Mouse (Mus musculus) brain, embryonic 14.5 days (tissue): Measurements from ENCODE around the gene Ccer2. TPM values are rescaled to one million over a fixed set of nuclear protein-coding genes. Genes with fewer than 3 reads are reported as not detected.

Experiments
- DNase-seq: peaks from one replicate; pipeline ENCODE4 v3.0.0-alpha.2; 2011; ENCODE audit warnings: low read depth
- CTCF ChIP-seq: fragments of 200-500 bp; IDR thresholded peaks from 2 replicates; pipeline ENCODE4 v1.5.1; 2012; ENCODE audit warnings: inconsistent platforms, mild to moderate bottlenecking, moderate library complexity, borderline replicate concordance; ENCODE audit not compliant: insufficient read depth, insufficient read length; ENCODE audit errors: extremely low read depth
- POLR2A ChIP-seq: fragments of 200-500 bp; IDR thresholded peaks from 2 replicates; pipeline ENCODE4 v1.6.1; 2012; ENCODE audit warnings: mild to moderate bottlenecking, inconsistent platforms, borderline replicate concordance; ENCODE audit not compliant: poor library complexity, insufficient read depth, insufficient read length, severe bottlenecking; ENCODE audit errors: extremely low read depth
- polyA plus RNA-seq: library from polyadenylated mRNA; depleted of rRNA; stranded (reverse); fragments of >200 nt; gene quantifications from 2 replicates; pipeline ENCODE4 v1.2.3, GENCODE M21; 2012; rRNA removed

Ccer2 gene
- polyA plus RNA-seq = 0.33 TPM in 1 of 2 replicates, not detected in the other

GRCm38 (mm10) chr7:28756079-28756478, at the start of gene Ccer2:
TSS of gene Ccer2 (plus strand) at chr7:28756174.
- no peak for DNase-seq
- no peak for TF ChIP-seq CTCF
- TF ChIP-seq POLR2A = no peak

- TF ChIP-seq POLR2A (no peak), CTCF (no peak)
- DNase-seq = no peak
Observed at GRCm38 (mm10) chr7:28709454-28709853, 46.5 kb upstream of the Ccer2 start.

- TF ChIP-seq CTCF (0 out of 2 replicates have a peak, but pooled peaks have one; percentile 12), POLR2A (no peak)
- no peak for DNase-seq
Observed at GRCm38 (mm10) chr7:28710962-28711361, 45.0 kb upstream of the Ccer2 start.

- no peak for DNase-seq
- no peak for TF ChIP-seq CTCF
- TF ChIP-seq POLR2A = no peak
Observed at GRCm38 (mm10) chr7:28714667-28715066, 41.3 kb upstream of the Ccer2 start.

GRCm38 (mm10) chr7:28715598-28715997, 40.4 kb upstream of the Ccer2 start:
- DNase-seq = no peak
- TF ChIP-seq POLR2A (no peak), CTCF (peak; percentile 10; the same call in 1 of the 2 replicates)

GRCm38 (mm10) chr7:28716590-28717281, 39.2 kb upstream of the Ccer2 start, which contains the start of gene Fbxo17:
TSS of gene Fbxo17 (plus strand) at chr7:28716804.
- DNase-seq = peak; percentile 67
- TF ChIP-seq CTCF (no peak), POLR2A (no peak)

- TF ChIP-seq CTCF (no peak), POLR2A (no peak)
- DNase-seq = no peak
Observed at GRCm38 (mm10) chr7:28717726-28718125, 38.2 kb upstream of the Ccer2 start.

GRCm38 (mm10) chr7:28719159-28719558, 36.8 kb upstream of the Ccer2 start:
- no peak for DNase-seq
- no peak for TF ChIP-seq CTCF
- TF ChIP-seq POLR2A = no peak

GRCm38 (mm10) chr7:28719650-28720049, 36.3 kb upstream of the Ccer2 start:
- no peak for DNase-seq
- TF ChIP-seq POLR2A (no peak), CTCF (no peak)

- TF ChIP-seq POLR2A (no peak), CTCF (no peak)
- no peak for DNase-seq
Observed at GRCm38 (mm10) chr7:28720753-28721537, 35.0 kb upstream of the Ccer2 start.

- no peak for DNase-seq
- TF ChIP-seq CTCF = peak; percentile 23; the same call in 1 of the 2 replicates
- no peak for TF ChIP-seq POLR2A
Observed at GRCm38 (mm10) chr7:28722079-28722478, 33.9 kb upstream of the Ccer2 start.

GRCm38 (mm10) chr7:28724613-28725012, 31.4 kb upstream of the Ccer2 start:
- DNase-seq = no peak
- no peak for TF ChIP-seq POLR2A
- TF ChIP-seq CTCF = no peak

- TF ChIP-seq POLR2A (no peak), CTCF (peak; percentile 92)
Observed at GRCm38 (mm10) chr7:28726600-28726999, 29.4 kb upstream of the Ccer2 start.

More at GRCm38 (mm10) chr7:28726600-28726999, 29.4 kb upstream of the Ccer2 start:
- DNase-seq = peak; percentile 88
